8 mouse cellular contexts compared by ENCODE assay signal in genomic region chr19:41911178-41912073, GRCm38 (mm10). TPM values are rescaled to one million over a fixed set of nuclear protein-coding genes. Genes with fewer than 3 reads are reported as not detected.
DNase-seq lines count a peak whose midpoint lies in the region; ATAC-seq and TF ChIP-seq lines count a peak whose summit lies in the region.

TSS of gene Pgam1 (plus strand) at chr19:41911923.

- H3K4me1 ChIP-seq in E14TG2a.4 (replicated peaks; ENCODE audit: low read depth, low read length): peaks cover 45% of the 10 kb centered on the region
- H3K4me1 ChIP-seq in forebrain, embryonic 12.5 days: peaks cover 18% of the 10 kb centered on the region
- peaks cover 29% of the 10 kb centered on the region for H3K4me1 ChIP-seq in heart, postnatal 0 days (ENCODE audit: control insufficient read depth, insufficient read depth)
- peaks cover 44% of the 10 kb centered on the region for H3K4me1 ChIP-seq in liver, embryonic 16.5 days (ENCODE audit: control insufficient read depth, low read depth, low read length)
- peaks cover 31% of the 10 kb centered on the region for H3K4me1 ChIP-seq in neural tube, embryonic 13.5 days (replicated peaks)
- H3K4me1 ChIP-seq in testis, adult 2 months (ENCODE audit: control insufficient read depth, insufficient read depth, low read length): peaks cover 12% of the 10 kb centered on the region

- peak; percentile 86 for TF ChIP-seq POLR2A in testis, adult 2 months (IDR thresholded peaks at IDR 0.05; ENCODE audit: control insufficient read depth, low read depth, low read length)

- H3K9ac ChIP-seq in forebrain, embryonic 12.5 days: peak within 1 kb of the TSS; percentile 94
- H3K9ac ChIP-seq in heart, postnatal 0 days (replicated peaks; ENCODE audit: low read depth, low read length): peak within 1 kb of the TSS; percentile 84
- peak within 1 kb of the TSS; percentile 95 for H3K9ac ChIP-seq in liver, embryonic 16.5 days (ENCODE audit: low read depth, low read length)
- peak within 1 kb of the TSS; percentile 92 for H3K9ac ChIP-seq in neural tube, embryonic 13.5 days

- peaks cover 3% of the 10 kb centered on the region; the same call in 1 of the 2 replicates for H3K27me3 ChIP-seq in E14TG2a.4 (ENCODE audit: insufficient read depth, low read length)
- no peaks in the 10 kb centered on the region for H3K27me3 ChIP-seq in forebrain, embryonic 12.5 days
- no peaks in the 10 kb centered on the region for H3K27me3 ChIP-seq in heart, postnatal 0 days (ENCODE audit: control insufficient read depth, insufficient read depth, low read length)
- H3K27me3 ChIP-seq in liver, embryonic 16.5 days (ENCODE audit: control insufficient read depth, insufficient read depth, low read depth, low read length): no peaks in the 10 kb centered on the region
- no peaks in the 10 kb centered on the region for H3K27me3 ChIP-seq in neural tube, embryonic 13.5 days
- no peaks in the 10 kb centered on the region for H3K27me3 ChIP-seq in testis, adult 2 months (ENCODE audit: control insufficient read depth, insufficient read depth, low read length)

- TF ChIP-seq EP300 in heart, postnatal 0 days (IDR thresholded peaks at IDR 0.05; ENCODE audit: low read depth): no peak

- peak; percentile 99 for DNase-seq in c-Kit-positive CD71-positive TER-119-positive erythroid progenitor cells, embryonic 14.5 days (ENCODE audit: low spot score)
- peak; percentile 97 for DNase-seq in heart, postnatal 0 days (ENCODE audit: low spot score)
- DNase-seq in kidney, postnatal 4 days: peak; percentile 97 to 98

- 7% methylated on average over 50 of the region's 54 CpGs for WGBS in forebrain, embryonic 12.5 days
- 4% methylated on average over 54 of the region's 54 CpGs for WGBS in heart, postnatal 0 days
- 4% methylated on average over 54 of the region's 54 CpGs for WGBS in liver, embryonic 16.5 days (ENCODE audit: insufficient replicate concordance)
- 5% methylated on average over 53 of the region's 54 CpGs for WGBS in neural tube, embryonic 13.5 days

- peak; percentile 94 for ATAC-seq in forebrain, embryonic 12.5 days (ENCODE audit: low FRiP score)
- peak; percentile 95 for ATAC-seq in heart, postnatal 0 days (ENCODE audit: insufficient read depth, low read depth)
- ATAC-seq in liver, embryonic 16.5 days (ENCODE audit: low read depth): peak; percentile 92
- ATAC-seq in neural tube, embryonic 13.5 days (ENCODE audit: low read depth): peak; percentile 95

- no peak for TF ChIP-seq CTCF in E14TG2a.4 (conservative IDR thresholded peaks at IDR 0.05; ENCODE audit: low read length)
- TF ChIP-seq CTCF in heart, postnatal 0 days (IDR thresholded peaks at IDR 0.05; ENCODE audit: low read depth): no peak
- no peak for TF ChIP-seq CTCF in testis, adult 2 months (IDR thresholded peaks at IDR 0.05; ENCODE audit: control insufficient read depth, insufficient read depth, insufficient replicate concordance, low read depth, low read length)

- H3K4me2 ChIP-seq in forebrain, embryonic 12.5 days: peak within 1 kb of the TSS; percentile 74
- H3K4me2 ChIP-seq in heart, postnatal 0 days (ENCODE audit: low read depth, low read length): peak within 1 kb of the TSS; percentile 92
- H3K4me2 ChIP-seq in liver, embryonic 16.5 days (ENCODE audit: low read depth, low read length): peak within 1 kb of the TSS; percentile 93
- H3K4me2 ChIP-seq in neural tube, embryonic 13.5 days: peak within 1 kb of the TSS; percentile 79

- H3K9me3 ChIP-seq in E14TG2a.4 (ENCODE audit: low read length): no peaks in the 10 kb centered on the region
- no peaks in the 10 kb centered on the region for H3K9me3 ChIP-seq in forebrain, embryonic 12.5 days
- H3K9me3 ChIP-seq in heart, postnatal 0 days (replicated peaks; ENCODE audit: control insufficient read depth, low read length): no peaks in the 10 kb centered on the region
- H3K9me3 ChIP-seq in liver, embryonic 16.5 days (replicated peaks; ENCODE audit: control insufficient read depth, low read length): no peaks in the 10 kb centered on the region
- no peaks in the 10 kb centered on the region for H3K9me3 ChIP-seq in neural tube, embryonic 13.5 days

- peak within 1 kb of the TSS; percentile 100 for H3K4me3 ChIP-seq in E14TG2a.4 (replicated peaks; ENCODE audit: low read length)
- peak within 1 kb of the TSS; percentile 89 for H3K4me3 ChIP-seq in forebrain, embryonic 12.5 days (replicated peaks)
- H3K4me3 ChIP-seq in heart, postnatal 0 days (ENCODE audit: low read depth, low read length): peak within 1 kb of the TSS; percentile 79
- peak within 1 kb of the TSS; percentile 92 for H3K4me3 ChIP-seq in liver, embryonic 16.5 days (ENCODE audit: low read depth, low read length)
- H3K4me3 ChIP-seq in neural tube, embryonic 13.5 days: peak within 1 kb of the TSS; percentile 96
- H3K4me3 ChIP-seq in testis, adult 2 months (ENCODE audit: control insufficient read depth, low read depth, low read length): peak within 1 kb of the TSS; percentile 98

- peak within 1 kb of the TSS; percentile 90 for H3K27ac ChIP-seq in forebrain, embryonic 12.5 days
- H3K27ac ChIP-seq in heart, postnatal 0 days (ENCODE audit: low read depth): peak within 1 kb of the TSS; percentile 92
- peak within 1 kb of the TSS; percentile 94 for H3K27ac ChIP-seq in liver, embryonic 16.5 days (ENCODE audit: low read length)
- H3K27ac ChIP-seq in neural tube, embryonic 13.5 days (replicated peaks): peak within 1 kb of the TSS; percentile 93
- peak within 1 kb of the TSS; percentile 94 for H3K27ac ChIP-seq in testis, adult 2 months (ENCODE audit: control insufficient read depth, insufficient read depth, low read depth, low read length)

- H3K36me3 ChIP-seq in E14TG2a.4 (ENCODE audit: insufficient read depth, low read length): peaks cover 39% of the 10 kb centered on the region
- H3K36me3 ChIP-seq in forebrain, embryonic 12.5 days (replicated peaks): peaks cover 8% of the 10 kb centered on the region
- H3K36me3 ChIP-seq in heart, postnatal 0 days (replicated peaks; ENCODE audit: control insufficient read depth, insufficient read depth, low read length): peaks cover 14% of the 10 kb centered on the region
- H3K36me3 ChIP-seq in liver, embryonic 16.5 days (ENCODE audit: control insufficient read depth, insufficient read depth): peaks cover 8% of the 10 kb centered on the region
- peaks cover 17% of the 10 kb centered on the region for H3K36me3 ChIP-seq in neural tube, embryonic 13.5 days
- no peaks in the 10 kb centered on the region; the same call in 1 of the 2 replicates for H3K36me3 ChIP-seq in testis, adult 2 months (ENCODE audit: control insufficient read depth, insufficient read depth, low read length)

RNA-seq across cellular contexts. Expression of gene Pgam1, which starts in this region (rescaled TPM):
- 621 and 639 TPM in 2 replicates for polyA plus RNA-seq in forebrain, embryonic 12.5 days (2016; fragmentation: Nextera tagmentation; extraction: Ambion mirVana)
- total RNA-seq in heart, postnatal 0 days (2014; rRNA removed; ENCODE audit: low replicate concordance): 290 and 335 TPM in 2 replicates
- 196 and 199 TPM in 2 replicates for polyA plus RNA-seq in heart, postnatal 0 days (2015; fragmentation: Nextera tagmentation; extraction: Ambion mirVana)
- polyA plus RNA-seq in liver, embryonic 16.5 days (2015; fragmentation: Nextera tagmentation; extraction: Ambion mirVana): 366 and 408 TPM in 2 replicates
- 458 and 477 TPM in 2 replicates for polyA plus RNA-seq in neural tube, embryonic 13.5 days (2015; fragmentation: Nextera tagmentation; extraction: Ambion mirVana)
- 58.2 and 64.2 TPM in 2 replicates for polyA plus RNA-seq in testis, adult 2 months (2012; rRNA removed)

Comparison
In these comparisons a context has a peak if more than half of its experiments do, and no peak if none do; other contexts are left out.
1. Peak in every context shown above with its lines: DNase-seq, ATAC-seq, H3K4me3 ChIP-seq and H3K27ac ChIP-seq.